Mouse (Mus musculus) bone marrow, adult 2 months (tissue): ENCODE data around the gene AI481877.

ENCODE experiments used
- CTCF ChIP-seq: fragments of 200-500 bp; IDR thresholded peaks from 2 replicates; pipeline ENCODE4 v1.5.1; 2011; ENCODE audit warnings: low read length, control low read depth; ENCODE audit not compliant: control insufficient read depth, insufficient read depth
- POLR2A ChIP-seq: fragments of 200-500 bp; IDR thresholded peaks from 2 replicates; pipeline ENCODE4 v1.6.1; 2011; ENCODE audit warnings: low read depth, mild to moderate bottlenecking, control low read depth, low read length, borderline replicate concordance; ENCODE audit not compliant: control insufficient read depth

- TF ChIP-seq CTCF, result no peak
- TF ChIP-seq POLR2A, result no peak
These were observed 87.7 kb downstream of the AI481877 start for GRCm38 (mm10) chr4:59051081-59051480.
